Mouse (Mus musculus) spleen, adult 2 months (tissue): ENCODE data around the gene Map4.

Source experiments
- CTCF ChIP-seq: fragments of 200-500 bp; IDR thresholded peaks from 2 replicates; pipeline ENCODE4 v1.5.1; 2011; ENCODE audit warnings: mild to moderate bottlenecking, inconsistent platforms; ENCODE audit not compliant: insufficient read depth, insufficient read length, insufficient replicate concordance; ENCODE audit errors: extremely low read depth
- POLR2A ChIP-seq: fragments of 200-500 bp; IDR thresholded peaks from 2 replicates; pipeline ENCODE4 v1.6.1; 2011; ENCODE audit warnings: low read depth, low read length, inconsistent platforms

GRCm38 (mm10) chr9:109968351-109969116 is 37.3 kb downstream of the Map4 start:
- TF ChIP-seq CTCF (no peak), POLR2A (no peak)
